Mouse (Mus musculus): ENCODE results near the gene Adnp. TPM values are rescaled to one million over a fixed set of nuclear protein-coding genes. Genes with fewer than 3 reads are reported as not detected.

Adnp gene
- total RNA-seq (2023), result 10 to 100 TPM; 53.3 to 56.5 TPM

GRCm38 (mm10) chr2:168206725-168207644, at the start of gene Adnp:
Adnp (minus strand) TSS chr2:168207112.

DNA sequence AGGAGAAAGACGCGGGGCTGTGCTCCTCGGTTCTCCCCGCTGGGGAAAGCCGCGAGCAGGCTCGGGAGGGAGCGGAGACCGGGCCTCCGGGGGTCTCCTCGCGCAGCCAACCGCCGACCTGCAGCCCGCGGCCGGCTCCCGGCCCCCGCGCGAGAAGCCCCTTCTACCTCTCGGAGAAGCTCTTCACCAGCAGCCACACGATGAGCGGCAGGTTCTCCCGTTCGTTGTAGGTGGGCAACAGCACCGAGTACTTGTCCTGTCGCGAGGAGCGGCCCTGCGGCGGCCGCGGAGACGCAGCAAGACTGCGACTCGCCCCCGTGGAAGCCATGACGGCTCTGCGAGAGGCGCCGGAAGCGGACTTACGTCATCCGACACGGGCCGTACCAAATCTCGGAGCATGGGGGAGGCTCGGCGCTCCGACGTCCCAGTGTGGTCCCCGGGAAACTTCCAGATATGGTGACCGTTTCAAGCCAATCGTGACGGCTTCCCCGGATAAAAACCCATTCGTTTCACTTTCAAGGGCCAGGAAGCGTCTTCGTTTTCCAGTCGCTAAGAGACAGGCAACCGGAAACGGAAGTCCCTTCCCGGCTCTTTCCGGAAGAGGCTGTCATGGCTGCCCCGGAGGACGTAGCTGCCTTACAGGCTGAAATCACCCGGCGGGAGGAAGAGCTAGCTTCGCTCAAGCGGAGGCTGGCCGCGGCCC, 23.3 kb upstream of the Adnp start, which contains the start of the genes Gm20716, Dpm1 and Mocs3:
Gene Gm20716 (minus strand): TSS at position 339 of the 703 bp plus-strand sequence.
Gene Dpm1 (minus strand): TSS at position 566 of the 703 bp plus-strand sequence.
Gene Mocs3 (plus strand): TSS at position 597 of the 703 bp plus-strand sequence.

Other genes starting within 250 kb of the Adnp start
- under 1 TPM in 1 of 2 experiments, not detected in 1; 0.72 TPM for gene Ripor3, start 196.5 kb downstream of the Adnp start, total RNA-seq (2023)
- gene Pard6b, start 126.1 kb downstream of the Adnp start, total RNA-seq (2023), result not detected
- 1 to 10 TPM; 2.8 to 4.4 TPM for gene Gm20716, start 23.3 kb upstream of the Adnp start, total RNA-seq (2023)
- 10 to 100 TPM; 71.6 to 74.5 TPM for gene Dpm1, start 23.5 kb upstream of the Adnp start, total RNA-seq (2023)
- gene Mocs3, start 23.5 kb upstream of the Adnp start, total RNA-seq (2023), result 1 to 10 TPM; 4.8 to 6.1 TPM
- not detected for gene Kcng1, start 74.6 kb upstream of the Adnp start, total RNA-seq (2023)